Mouse (Mus musculus): ENCODE results near the gene Brca2. TPM values are rescaled to one million over a fixed set of nuclear protein-coding genes. Genes with fewer than 3 reads are reported as not detected.

Gene Brca2
- total RNA-seq, 4 experiments from 2014 or later: 5.9 to 10.4 (median 6.8) TPM

GRCm38 (mm10) chr5:150597088-150597487, 74.7 kb downstream of the Brca2 start, which contains the start of gene N4bp2l1:
Gene N4bp2l1, minus strand, starts transcription at chr5:150597188.
- DNase-seq (ENCODE audit: low spot score in 2 of 2): no peak

GRCm38 (mm10) chr5:150598202-150599119, 76.0 kb downstream of the Brca2 start:
- DNase-seq (ENCODE audit: low spot score in 2 of 2): no peak

- no peak for DNase-seq (ENCODE audit: low spot score in 2 of 2)
Measured at GRCm38 (mm10) chr5:150599301-150600294, 77.2 kb downstream of the Brca2 start.

GRCm38 (mm10) chr5:150600554-150601440, 78.4 kb downstream of the Brca2 start:
- no peak for DNase-seq (ENCODE audit: low spot score in 2 of 2)

GRCm38 (mm10) chr5:150601441-150602230, 79.2 kb downstream of the Brca2 start:
- DNase-seq (ENCODE audit: low spot score in 2 of 2): no peak

GRCm38 (mm10) chr5:150606131-150606530, 83.7 kb downstream of the Brca2 start:
- DNase-seq (ENCODE audit: low spot score in 2 of 2): no peak

- no peak for DNase-seq (ENCODE audit: low spot score in 2 of 2)
Measured at GRCm38 (mm10) chr5:150607631-150608030, 85.2 kb downstream of the Brca2 start.

- DNase-seq (ENCODE audit: low spot score in 2 of 2): no peak
Measured at GRCm38 (mm10) chr5:150611136-150611535, 88.7 kb downstream of the Brca2 start.

- no peak for DNase-seq (ENCODE audit: low spot score in 2 of 2)
Measured at GRCm38 (mm10) chr5:150611697-150612096, 89.3 kb downstream of the Brca2 start.

GRCm38 (mm10) chr5:150614054-150614453, 91.6 kb downstream of the Brca2 start:
- DNase-seq (ENCODE audit: low spot score in 2 of 2): no peak

GRCm38 (mm10) chr5:150616216-150616615, 93.8 kb downstream of the Brca2 start:
- DNase-seq (ENCODE audit: low spot score in 2 of 2): no peak

GRCm38 (mm10) chr5:150616731-150617130, 94.3 kb downstream of the Brca2 start:
- DNase-seq (ENCODE audit: low spot score in 2 of 2): no peak

- no peak for DNase-seq (ENCODE audit: low spot score in 2 of 2)
Measured at GRCm38 (mm10) chr5:150618599-150619355, 96.3 kb downstream of the Brca2 start.

Other genes with a start within 250 kb of the Brca2 start
- gene Zar1l, start 4.5 kb upstream of the Brca2 start, total RNA-seq (2022): under 1 TPM in 1 of 4 experiments, not detected in 3; 0.43 TPM
- gene N4bp2l1, start 74.6 kb downstream of the Brca2 start, total RNA-seq (2022): 10 to 100 TPM; 49.7 to 69.3 (median 56.6) TPM
- 100 to 1,000 TPM in 1 of 4 experiments, 10 to 100 TPM in 3; 74.7 to 101 (median 91.4) TPM for gene N4bp2l2, start 143.6 kb downstream of the Brca2 start, total RNA-seq (2022)
- gene Pds5b, start 151.1 kb downstream of the Brca2 start, total RNA-seq (2022): 10 to 100 TPM; 66.0 to 88.3 (median 80.5) TPM

All from layer of hippocampus, adult 8-10 months (tissue).